Mouse (Mus musculus) neural tube, embryonic 13.5 days (tissue): ENCODE results near the gene Tab2. TPM values are rescaled to one million over a fixed set of nuclear protein-coding genes. Genes with fewer than 3 reads are reported as not detected.

Experiments used
- ATAC-seq: fragments of 200-750 bp; cut with Nextera tagmentation; 2 replicates; pipeline ENCODE4 v1.8.0; 2017; ENCODE audit warnings: low read depth, mild to moderate bottlenecking, moderate TSS enrichment, moderate library complexity
- H3K27ac ChIP-seq: fragments of 300-500 bp; sonication (generic); replicated peaks from 2 replicates; pipeline ENCODE4 v1.5.1; 2015; ENCODE audit warnings: moderate library complexity, mild to moderate bottlenecking, inconsistent platforms
- H3K27me3 ChIP-seq: fragments of 300-500 bp; sonication (generic); 2 replicates; pipeline ENCODE4 v1.6.1; 2015; ENCODE audit warnings: mild to moderate bottlenecking, inconsistent platforms
- H3K36me3 ChIP-seq: fragments of 300-500 bp; sonication (generic); 2 replicates; pipeline ENCODE4 v1.6.1; 2015; ENCODE audit warnings: mild to moderate bottlenecking, inconsistent platforms
- H3K4me1 ChIP-seq: fragments of 300-500 bp; sonication (generic); replicated peaks from 2 replicates; pipeline ENCODE4 v1.6.1; 2015; ENCODE audit warnings: inconsistent platforms
- H3K4me2 ChIP-seq: fragments of 300-500 bp; sonication (generic); 2 replicates; pipeline ENCODE4 v1.6.1; 2015; ENCODE audit warnings: inconsistent platforms, mild to moderate bottlenecking, moderate library complexity
- H3K4me3 ChIP-seq: fragments of 300-500 bp; sonication (generic); 2 replicates; pipeline ENCODE4 v1.5.1; 2015; ENCODE audit warnings: mild to moderate bottlenecking, inconsistent platforms
- H3K9ac ChIP-seq: fragments of 300-500 bp; sonication (generic); 2 replicates; pipeline ENCODE4 v1.6.1; 2015; ENCODE audit warnings: moderate library complexity, mild to moderate bottlenecking, inconsistent platforms
- H3K9me3 ChIP-seq: fragments of 300-500 bp; sonication (generic); 2 replicates; pipeline ENCODE4 v1.6.1; 2016; ENCODE audit warnings: inconsistent platforms
- WGBS: fragments of 180-500 bp; shearing (Covaris S2); methylation state at CpG from one replicate; pipeline ENCODE4 v1.1.7; 2015; 5-methylcytosine and 5-hydroxymethylcytosine counted together
- polyA plus RNA-seq: library from polyadenylated mRNA; unstranded; fragments of >200 nt; fragmentation: Nextera tagmentation; extraction: Ambion mirVana; gene quantifications from 2 replicates; pipeline ENCODE4 v1.2.1, GENCODE M21; 2015

The Tab2 gene
- polyA plus RNA-seq, 1 experiment from 2014 or later, result 14.3 TPM

DNA sequence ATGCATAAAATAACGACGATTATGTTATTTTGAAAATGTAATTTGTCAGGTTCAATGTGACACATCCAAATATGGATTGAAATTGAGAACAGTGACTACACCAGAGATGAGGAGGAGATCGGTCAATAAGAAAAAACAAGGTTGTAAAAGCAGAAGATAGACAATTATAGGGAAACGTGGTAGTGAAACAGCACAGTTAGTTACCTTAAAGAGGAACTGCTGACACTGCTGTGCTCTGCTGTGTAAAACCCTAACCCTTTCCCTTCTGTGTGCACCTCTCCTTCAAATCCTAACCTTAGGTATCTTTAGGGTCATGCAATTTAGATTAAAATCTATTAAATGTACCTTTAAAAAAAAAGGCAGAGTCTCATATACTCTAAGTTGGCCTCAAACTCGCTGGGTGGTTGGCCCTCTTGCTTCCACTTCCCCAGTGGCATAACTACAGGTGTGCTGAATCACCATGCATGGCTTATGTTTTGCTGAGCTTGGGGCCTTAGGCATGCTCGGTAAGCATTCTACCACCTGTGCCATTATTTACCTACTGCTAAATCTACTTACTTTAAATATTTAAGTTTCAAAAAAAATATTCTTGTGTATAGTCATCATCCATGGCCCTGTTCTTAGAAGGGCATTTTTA is 19.4 kb downstream of the Tab2 start:
- H3K4me3 ChIP-seq, result no peak overlapping the region
- no peak overlapping the region for H3K27ac ChIP-seq
- peaks cover 11% of the 10 kb centered on the region; the same call in 1 of the 2 replicates for H3K4me1 ChIP-seq
- no peak overlapping the region for H3K9ac ChIP-seq
- WGBS, result 88% methylated on average over 6 of the region's 6 CpGs
- no peak overlapping the region for H3K4me2 ChIP-seq
- no peak for ATAC-seq
- H3K36me3 ChIP-seq, result no peaks in the 10 kb centered on the region
- H3K27me3 ChIP-seq, result no peaks in the 10 kb centered on the region
- no peaks in the 10 kb centered on the region for H3K9me3 ChIP-seq

DNA sequence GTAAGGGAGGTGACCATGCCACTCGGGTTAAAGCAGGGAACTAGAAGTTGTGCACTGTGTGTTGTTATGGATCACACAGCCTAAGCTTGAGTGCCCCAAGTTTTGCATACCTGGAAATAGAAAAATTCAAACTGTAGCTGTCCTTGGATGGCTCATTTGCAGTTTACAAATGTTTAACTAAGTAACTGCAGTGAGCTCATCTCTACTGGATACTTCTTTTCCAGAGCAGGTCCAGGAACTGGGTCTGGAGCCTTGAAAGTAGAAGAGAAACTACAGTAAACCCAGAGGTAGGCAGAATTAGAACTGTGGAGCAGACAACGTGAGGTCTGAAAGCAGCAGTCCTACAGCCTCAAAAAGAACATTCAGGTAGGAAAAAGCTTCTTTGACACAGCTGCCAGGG is 23.1 kb downstream of the Tab2 start:
- no peak overlapping the region for H3K27ac ChIP-seq
- 0 out of 2 replicates have a peak, but pooled peaks cover 12% of the 10 kb centered on the region for H3K4me1 ChIP-seq
- H3K9ac ChIP-seq, result no peak overlapping the region
- H3K36me3 ChIP-seq, result no peaks in the 10 kb centered on the region
- H3K4me2 ChIP-seq, result no peak overlapping the region
- H3K27me3 ChIP-seq, result no peaks in the 10 kb centered on the region
- H3K9me3 ChIP-seq, result no peaks in the 10 kb centered on the region
- WGBS, result 88% methylated on average over 2 of the region's 2 CpGs
- no peak for ATAC-seq
- no peak overlapping the region for H3K4me3 ChIP-seq

DNA sequence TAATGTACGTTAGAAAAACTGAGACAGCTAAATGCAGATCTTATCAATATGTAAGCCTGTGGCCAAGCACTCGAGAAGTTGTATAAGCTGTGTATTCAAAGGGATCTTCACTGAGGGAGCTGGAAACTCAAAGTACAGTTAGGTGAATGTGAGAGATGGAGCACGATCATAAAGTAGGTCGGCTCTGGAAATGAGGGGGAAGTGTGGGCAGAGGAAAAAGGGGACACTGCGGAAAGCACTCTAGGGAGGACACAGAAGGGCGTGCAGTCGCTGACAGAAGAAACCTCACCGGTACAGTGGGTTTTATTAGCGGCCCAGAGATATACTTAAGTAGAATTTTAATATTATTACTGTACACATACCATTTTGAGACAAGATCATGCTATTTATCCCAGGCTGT is 27.0 kb downstream of the Tab2 start:
- 0 out of 2 replicates have a peak, but pooled peaks cover 3% of the 10 kb centered on the region for H3K36me3 ChIP-seq
- ATAC-seq, result no peak
- H3K4me1 ChIP-seq, result peaks cover 8% of the 10 kb centered on the region; the same call in 1 of the 2 replicates
- no peaks in the 10 kb centered on the region for H3K27me3 ChIP-seq
- 90% methylated on average over 9 of the region's 9 CpGs for WGBS
- H3K9ac ChIP-seq, result no peak overlapping the region
- H3K27ac ChIP-seq, result no peak overlapping the region
- H3K4me2 ChIP-seq, result no peak overlapping the region
- H3K9me3 ChIP-seq, result no peaks in the 10 kb centered on the region
- no peak overlapping the region for H3K4me3 ChIP-seq

DNA sequence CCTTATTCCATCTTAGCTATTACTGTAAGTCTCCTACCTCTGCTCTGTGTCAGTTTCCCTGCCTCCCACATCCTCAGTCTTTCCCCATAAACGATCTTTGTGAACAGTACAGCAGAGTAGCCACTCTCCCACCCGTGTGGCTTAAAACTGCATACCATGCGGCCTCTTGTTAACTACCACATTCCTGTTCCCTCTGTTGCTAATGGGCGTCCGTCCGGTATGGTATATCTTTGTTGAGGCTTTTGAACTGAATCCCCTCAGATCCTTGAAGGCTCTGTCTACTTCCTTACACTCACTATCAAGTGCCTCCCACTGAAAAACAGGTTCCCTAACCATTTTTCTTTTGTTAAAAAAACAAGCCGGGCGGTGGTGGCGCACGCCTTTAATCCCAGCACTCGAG is 30.5 kb downstream of the Tab2 start:
- H3K27me3 ChIP-seq, result no peaks in the 10 kb centered on the region
- no peak overlapping the region for H3K9ac ChIP-seq
- H3K27ac ChIP-seq, result no peak overlapping the region
- peaks cover 4% of the 10 kb centered on the region; the same call in 1 of the 2 replicates for H3K4me1 ChIP-seq
- no peak overlapping the region for H3K4me2 ChIP-seq
- H3K9me3 ChIP-seq, result no peaks in the 10 kb centered on the region
- no peak for ATAC-seq
- 85% methylated on average over 11 of the region's 11 CpGs for WGBS
- peaks cover 23% of the 10 kb centered on the region for H3K36me3 ChIP-seq
- H3K4me3 ChIP-seq, result no peak overlapping the region

DNA sequence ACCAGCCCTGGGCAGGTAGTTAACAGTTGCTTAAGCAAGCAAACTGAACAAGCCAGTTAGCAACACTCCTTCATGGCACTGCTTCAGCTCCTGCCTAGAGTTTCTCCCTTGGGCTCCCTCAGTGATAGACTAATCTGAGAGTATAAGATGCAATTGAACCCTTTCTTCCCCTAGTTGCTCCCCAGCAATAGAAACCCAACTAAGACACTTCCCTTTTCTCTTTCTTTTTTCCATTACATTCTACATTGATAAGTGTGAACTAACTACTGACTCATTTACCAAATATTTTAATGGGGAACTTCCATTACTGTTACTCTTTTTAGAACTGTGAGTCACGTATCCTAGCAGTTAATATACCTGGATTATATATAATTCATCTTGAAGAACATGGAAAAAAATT is 32.6 kb downstream of the Tab2 start:
- Histone ChIP-seq H3K4me1 (no peaks in the 10 kb centered on the region; the same call in 1 of the 2 replicates), H3K27ac (no peak overlapping the region), H3K4me3 (no peak overlapping the region), H3K9me3 (no peaks in the 10 kb centered on the region), H3K9ac (no peak overlapping the region), H3K27me3 (no peaks in the 10 kb centered on the region), H3K4me2 (no peak overlapping the region), H3K36me3 (peaks cover 43% of the 10 kb centered on the region)
- 92% methylated on average over 1 of the region's 1 CpGs for WGBS
- ATAC-seq, result no peak

DNA sequence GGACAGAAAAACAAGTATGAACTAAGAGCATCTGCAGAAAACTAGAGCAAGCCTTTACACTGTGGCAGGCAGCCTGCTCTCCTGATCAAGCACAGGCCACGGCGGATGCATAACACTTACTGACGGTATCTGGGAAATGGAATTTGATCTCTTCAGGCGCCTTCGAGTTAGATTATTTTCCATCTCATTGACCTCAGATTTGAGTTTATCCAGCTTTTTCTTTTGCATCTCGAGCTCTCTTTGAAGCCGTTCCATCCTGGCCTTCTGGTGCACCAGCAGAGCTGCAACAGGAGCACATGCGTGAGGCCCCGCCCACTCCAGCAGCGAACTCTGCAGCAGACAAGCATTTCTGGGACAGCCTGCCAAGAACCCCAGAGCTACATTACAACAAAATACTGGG is 44.8 kb downstream of the Tab2 start:
- Histone ChIP-seq H3K27me3 (no peaks in the 10 kb centered on the region), H3K4me2 (no peak overlapping the region), H3K4me1 (no peaks in the 10 kb centered on the region), H3K9ac (no peak overlapping the region), H3K4me3 (no peak overlapping the region), H3K36me3 (peaks cover 53% of the 10 kb centered on the region), H3K9me3 (no peaks in the 10 kb centered on the region), H3K27ac (no peak overlapping the region)
- no peak for ATAC-seq
- 82% methylated on average over 10 of the region's 10 CpGs for WGBS

DNA sequence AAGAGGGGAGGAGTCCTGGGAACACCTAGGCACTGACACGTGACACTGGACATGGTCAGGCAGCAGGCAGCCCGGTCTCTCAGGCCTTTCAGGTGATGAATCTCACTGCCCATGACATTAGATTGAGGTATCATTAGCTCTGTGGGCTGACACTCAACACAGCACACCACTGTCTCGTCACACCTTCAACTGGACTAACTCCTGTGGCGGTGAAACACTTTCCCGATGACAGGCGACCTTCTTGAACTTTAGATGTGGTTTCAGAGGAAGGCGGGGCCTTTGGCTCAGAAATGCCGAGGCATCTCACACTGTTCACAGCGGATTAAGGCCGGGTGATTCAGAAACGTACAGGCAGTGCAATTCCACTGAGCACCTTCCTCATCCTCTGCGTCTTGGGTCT is 48.9 kb downstream of the Tab2 start:
- no peaks in the 10 kb centered on the region for H3K27me3 ChIP-seq
- ATAC-seq, result no peak
- H3K9me3 ChIP-seq, result no peaks in the 10 kb centered on the region
- H3K4me3 ChIP-seq, result no peak overlapping the region
- H3K9ac ChIP-seq, result no peak overlapping the region
- H3K4me1 ChIP-seq, result no peaks in the 10 kb centered on the region
- no peak overlapping the region for H3K27ac ChIP-seq
- peaks cover 69% of the 10 kb centered on the region for H3K36me3 ChIP-seq
- 91% methylated on average over 12 of the region's 12 CpGs for WGBS
- no peak overlapping the region for H3K4me2 ChIP-seq

DNA sequence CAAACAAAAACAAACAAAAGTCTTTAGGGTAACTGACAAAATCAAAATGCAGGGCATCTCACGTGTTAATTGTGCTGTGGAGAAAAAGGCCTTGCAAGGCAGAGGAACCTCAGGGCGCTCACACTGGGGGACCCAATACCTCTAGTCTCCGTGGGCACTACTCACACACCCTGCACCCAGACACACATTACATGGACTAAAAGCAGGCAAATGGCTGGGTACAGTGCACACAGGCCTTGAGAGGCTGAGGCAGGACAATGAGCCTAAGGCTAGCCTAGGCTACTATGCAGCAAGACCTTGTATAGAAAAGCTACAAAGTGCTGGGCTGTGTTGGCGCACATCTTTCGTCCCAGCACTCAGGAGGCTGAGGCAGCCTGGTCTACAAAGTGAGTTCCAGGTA is 51.9 kb downstream of the Tab2 start:
- Histone ChIP-seq H3K4me2 (no peak overlapping the region), H3K9ac (no peak overlapping the region), H3K9me3 (no peaks in the 10 kb centered on the region), H3K36me3 (peaks cover 71% of the 10 kb centered on the region), H3K4me3 (no peak overlapping the region), H3K4me1 (no peaks in the 10 kb centered on the region), H3K27ac (no peak overlapping the region), H3K27me3 (no peaks in the 10 kb centered on the region)
- WGBS, result 95% methylated on average over 5 of the region's 5 CpGs
- 0 out of 2 replicates have a peak, but pooled peaks have one; percentile 28 for ATAC-seq

DNA sequence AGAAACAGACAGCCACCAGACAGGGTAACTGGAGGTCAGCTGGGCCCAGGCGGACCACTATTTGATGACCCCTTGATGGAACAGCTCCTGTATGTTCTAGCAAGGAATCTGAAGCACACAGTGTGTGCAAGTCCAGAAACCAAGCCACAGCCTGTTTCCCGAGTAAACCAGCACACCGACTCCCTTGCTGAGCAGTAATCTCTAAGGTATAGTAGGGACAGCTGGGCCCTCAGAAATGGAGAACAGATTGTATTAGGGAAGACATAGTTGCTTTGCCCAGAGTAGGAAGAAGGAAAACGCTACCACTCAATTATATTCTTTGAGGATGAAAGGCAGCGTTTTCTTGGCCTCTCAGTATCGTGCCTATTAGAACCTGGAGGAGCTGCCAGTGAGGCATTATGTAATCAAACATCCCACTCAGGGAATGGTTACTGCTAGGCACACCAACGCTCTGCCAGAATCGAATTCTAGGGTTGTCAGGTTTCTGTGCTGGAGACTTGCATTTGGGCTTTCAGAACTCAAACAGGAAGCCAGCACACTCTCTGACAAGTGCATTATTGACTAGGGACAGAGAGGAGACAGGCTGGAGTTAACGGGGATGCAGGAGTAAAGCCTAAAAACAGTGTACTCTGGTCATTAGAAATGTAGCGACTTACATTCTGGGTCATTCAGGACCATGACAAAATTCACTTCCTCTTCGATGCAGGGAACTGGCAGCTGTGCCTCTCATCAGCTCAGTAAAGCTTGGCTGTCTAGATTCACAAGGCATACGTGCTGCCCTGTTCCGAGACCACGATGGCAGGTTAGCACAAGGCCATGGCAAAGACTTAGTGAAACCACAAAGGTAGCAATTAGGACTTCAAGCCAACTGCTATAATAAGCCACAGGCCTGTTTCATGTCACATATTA is 55.1 kb downstream of the Tab2 start:
- ATAC-seq, result no peak
- H3K4me1 ChIP-seq, result no peaks in the 10 kb centered on the region
- H3K9ac ChIP-seq, result no peak overlapping the region
- no peak overlapping the region for H3K4me3 ChIP-seq
- H3K4me2 ChIP-seq, result no peak overlapping the region
- H3K36me3 ChIP-seq, result peaks cover 44% of the 10 kb centered on the region
- 90% methylated on average over 14 of the region's 14 CpGs for WGBS
- H3K27me3 ChIP-seq, result no peaks in the 10 kb centered on the region
- no peak overlapping the region for H3K27ac ChIP-seq
- no peaks in the 10 kb centered on the region for H3K9me3 ChIP-seq

DNA sequence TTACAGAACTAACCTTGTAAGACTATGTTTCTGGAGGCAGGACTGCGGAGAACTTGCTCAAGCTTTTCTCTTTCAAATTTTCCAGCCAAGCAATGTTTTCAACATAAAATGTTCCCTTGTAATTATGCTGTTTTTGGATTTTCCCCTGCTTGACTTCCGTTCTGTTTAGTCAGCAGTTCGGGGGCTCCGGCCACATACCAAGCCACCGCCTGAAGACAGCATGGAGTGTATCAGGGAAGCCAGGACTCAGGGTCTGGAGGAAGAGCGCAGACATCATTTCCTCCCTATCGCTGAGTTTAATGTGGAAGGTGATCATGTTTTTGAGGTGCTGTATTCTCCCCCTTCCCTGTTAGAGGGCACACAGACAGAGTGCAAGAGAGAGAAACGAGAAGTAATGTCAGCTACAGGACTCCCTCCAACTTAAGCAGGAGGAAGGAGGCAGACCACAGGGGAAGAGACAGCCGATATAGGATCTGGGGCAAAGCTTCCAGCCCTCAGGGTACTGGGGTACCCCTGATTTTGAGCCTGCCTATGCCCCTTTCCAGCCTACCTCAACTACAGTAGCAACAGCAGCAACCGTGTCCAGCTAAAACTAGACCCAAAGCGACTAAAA is 67.7 kb downstream of the Tab2 start:
- WGBS, result 92% methylated on average over 11 of the region's 11 CpGs
- no peak overlapping the region for H3K9ac ChIP-seq
- ATAC-seq, result no peak

DNA sequence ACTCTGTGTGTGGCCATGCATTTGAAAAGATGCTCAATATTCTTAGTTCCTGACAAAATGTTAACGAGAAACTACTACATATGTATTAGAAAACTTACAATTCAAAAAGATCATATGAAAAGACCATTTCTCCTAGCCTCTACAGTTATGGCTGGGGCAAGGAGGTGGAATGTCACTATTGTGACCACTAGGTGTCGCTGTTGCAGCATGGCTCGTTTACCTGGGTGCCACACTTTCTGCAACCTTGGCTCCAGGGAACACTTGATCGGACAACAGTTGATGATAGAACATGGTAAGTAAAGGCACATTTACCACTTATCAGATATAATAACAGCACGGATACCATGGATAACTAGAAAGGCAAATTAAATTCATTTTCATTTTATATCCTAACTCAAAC is 72.5 kb downstream of the Tab2 start:
- H3K9me3 ChIP-seq, result no peaks in the 10 kb centered on the region
- no peak overlapping the region for H3K4me2 ChIP-seq
- H3K27me3 ChIP-seq, result no peaks in the 10 kb centered on the region
- 11% methylated on average over 5 of the region's 5 CpGs for WGBS
- peak; percentile 87 for ATAC-seq
- no peak overlapping the region for H3K27ac ChIP-seq
- H3K4me3 ChIP-seq, result no peak overlapping the region
- H3K9ac ChIP-seq, result no peak overlapping the region
- no peaks in the 10 kb centered on the region for H3K4me1 ChIP-seq
- no peaks in the 10 kb centered on the region for H3K36me3 ChIP-seq

More for the DNA sequence above, 67.7 kb downstream of the Tab2 start:
- H3K4me2 ChIP-seq, result no peak overlapping the region
- no peaks in the 10 kb centered on the region for H3K36me3 ChIP-seq
- H3K27me3 ChIP-seq, result no peaks in the 10 kb centered on the region
- no peaks in the 10 kb centered on the region for H3K9me3 ChIP-seq
- no peaks in the 10 kb centered on the region for H3K4me1 ChIP-seq
- no peak overlapping the region for H3K4me3 ChIP-seq
- no peak overlapping the region for H3K27ac ChIP-seq

DNA sequence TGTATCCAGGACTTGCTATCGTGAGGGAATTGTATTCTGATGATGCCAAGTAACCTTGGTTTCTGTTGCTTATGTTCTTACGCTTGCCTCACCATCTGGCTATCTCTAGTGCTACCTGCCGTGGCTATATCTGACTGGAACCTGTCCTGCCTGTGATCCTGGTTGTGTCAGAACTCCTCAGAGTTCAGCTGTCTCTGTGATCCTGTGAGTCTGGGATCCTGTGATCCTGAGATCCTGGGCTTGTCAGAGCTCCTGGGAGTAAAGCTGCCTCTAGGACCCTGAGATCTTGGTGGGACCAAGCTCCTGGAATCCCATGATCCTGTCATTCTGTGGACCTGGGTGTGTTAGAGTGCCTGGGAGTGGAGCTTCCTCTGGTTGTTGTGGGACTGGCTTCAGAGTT is 74.1 kb downstream of the Tab2 start:
- ATAC-seq, result no peak
- no peak overlapping the region for H3K4me3 ChIP-seq
- no peaks in the 10 kb centered on the region; the same call in 1 of the 2 replicates for H3K9me3 ChIP-seq
- 94% methylated on average over 3 of the region's 3 CpGs for WGBS
- no peak overlapping the region for H3K4me2 ChIP-seq
- no peak overlapping the region for H3K27ac ChIP-seq
- no peaks in the 10 kb centered on the region for H3K27me3 ChIP-seq
- H3K36me3 ChIP-seq, result no peaks in the 10 kb centered on the region
- H3K4me1 ChIP-seq, result no peaks in the 10 kb centered on the region
- no peak overlapping the region for H3K9ac ChIP-seq
